Mouse (Mus musculus): ENCODE measurements at regions not wholly inside any gene's neighbourhood (a gene's known extent, or its start where the extent isn't known, plus 50 kb on each side); places are given as distances from the start of the nearest gene placed in this dataset.

DNA sequence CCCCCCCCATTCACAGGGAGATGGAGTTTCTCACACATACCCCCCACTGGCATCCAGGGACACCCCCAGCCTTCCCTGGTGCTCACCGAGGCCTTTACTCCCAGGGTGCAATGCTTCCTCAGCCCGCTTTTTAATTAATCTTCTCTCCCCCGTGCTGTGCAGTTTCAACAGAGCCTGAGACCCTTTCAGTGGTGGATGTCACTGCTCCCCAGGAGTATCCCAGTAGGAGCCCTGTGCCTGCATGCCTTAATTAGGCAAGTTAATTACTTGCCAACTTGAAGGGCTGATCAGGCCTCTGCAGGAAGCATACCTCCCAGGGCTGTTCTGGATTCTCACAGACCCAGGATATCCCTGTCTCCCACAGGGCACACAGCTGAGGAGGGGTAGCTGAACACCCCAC lies 99.7 kb downstream of the Nptx2 start:
- no peak for DNase-seq
- H3K36me3 ChIP-seq (replicated peaks; ENCODE audit: insufficient read depth, low read length), result no peaks in the 10 kb centered on the region
- H3K4me3 ChIP-seq (ENCODE audit: low read depth, low read length), result no peak overlapping the region
- TF ChIP-seq EP300 (IDR thresholded peaks at IDR 0.05; ENCODE audit: low read depth), result no peak
- no peak for TF ChIP-seq CTCF (IDR thresholded peaks at IDR 0.05; ENCODE audit: low read depth)
- H3K4me1 ChIP-seq (ENCODE audit: insufficient read depth), result no peaks in the 10 kb centered on the region
- H3K27me3 ChIP-seq (ENCODE audit: insufficient read depth, low read length), result no peaks in the 10 kb centered on the region
- no peak overlapping the region for H3K9ac ChIP-seq (replicated peaks)
- 36% methylated on average over 3 of the region's 3 CpGs for WGBS (ENCODE audit: insufficient replicate concordance)
- no peak for ATAC-seq
- no peak overlapping the region for H3K4me2 ChIP-seq (ENCODE audit: low read depth, low read length)
- no peaks in the 10 kb centered on the region for H3K9me3 ChIP-seq (ENCODE audit: low read length)
- H3K27ac ChIP-seq (ENCODE audit: low read depth), result no peak overlapping the region

- TF ChIP-seq CTCF (IDR thresholded peaks at IDR 0.05; ENCODE audit: low read depth) (no peak), EP300 (IDR thresholded peaks at IDR 0.05; ENCODE audit: low read depth) (no peak)
- Histone ChIP-seq H3K4me1 (ENCODE audit: insufficient read depth) (no peaks in the 10 kb centered on the region), H3K4me3 (ENCODE audit: low read depth, low read length) (no peak overlapping the region), H3K27ac (ENCODE audit: low read depth) (no peak overlapping the region), H3K9ac (replicated peaks) (no peak overlapping the region), H3K9me3 (ENCODE audit: low read length) (no peaks in the 10 kb centered on the region), H3K27me3 (ENCODE audit: insufficient read depth, low read length) (no peaks in the 10 kb centered on the region), H3K36me3 (replicated peaks; ENCODE audit: insufficient read depth, low read length) (no peaks in the 10 kb centered on the region), H3K4me2 (ENCODE audit: low read depth, low read length) (no peak overlapping the region)
- WGBS (ENCODE audit: insufficient replicate concordance), result 77% methylated on average over 12 of the region's 12 CpGs
- no peak for DNase-seq
- ATAC-seq, result no peak
Measured at GRCm38 (mm10) chr5:144647311-144648104, 101.8 kb downstream of the Nptx2 start.

GRCm38 (mm10) chr5:144652231-144652630 lies 106.5 kb downstream of the Nptx2 start:
- no peak for ATAC-seq
- no peak for DNase-seq
- no peak for TF ChIP-seq CTCF (IDR thresholded peaks at IDR 0.05; ENCODE audit: low read depth)
- no peak for TF ChIP-seq EP300 (IDR thresholded peaks at IDR 0.05; ENCODE audit: low read depth)
- H3K9me3 ChIP-seq (ENCODE audit: low read length), result no peaks in the 10 kb centered on the region
- H3K4me2 ChIP-seq (ENCODE audit: low read depth, low read length), result no peak overlapping the region
- no peaks in the 10 kb centered on the region for H3K36me3 ChIP-seq (replicated peaks; ENCODE audit: insufficient read depth, low read length)
- H3K9ac ChIP-seq (replicated peaks), result no peak overlapping the region
- no peaks in the 10 kb centered on the region for H3K4me1 ChIP-seq (ENCODE audit: insufficient read depth)
- no peak overlapping the region for H3K4me3 ChIP-seq (ENCODE audit: low read depth, low read length)
- no peaks in the 10 kb centered on the region for H3K27me3 ChIP-seq (ENCODE audit: insufficient read depth, low read length)
- 36% methylated on average over 5 of the region's 5 CpGs for WGBS (ENCODE audit: insufficient replicate concordance)
- no peak overlapping the region for H3K27ac ChIP-seq (ENCODE audit: low read depth)

- no peak overlapping the region for H3K4me3 ChIP-seq (ENCODE audit: low read depth, low read length)
- ATAC-seq (no peak), DNase-seq (no peak)
- no peak overlapping the region for H3K27ac ChIP-seq (ENCODE audit: low read depth)
- 60% methylated on average over 3 of the region's 3 CpGs for WGBS (ENCODE audit: insufficient replicate concordance)
- no peaks in the 10 kb centered on the region; the same call in 1 of the 2 replicates for H3K9me3 ChIP-seq (ENCODE audit: low read length)
- H3K4me1 ChIP-seq (ENCODE audit: insufficient read depth), result no peaks in the 10 kb centered on the region
- no peak overlapping the region for H3K9ac ChIP-seq (replicated peaks)
- no peaks in the 10 kb centered on the region for H3K36me3 ChIP-seq (replicated peaks; ENCODE audit: insufficient read depth, low read length)
- TF ChIP-seq EP300 (IDR thresholded peaks at IDR 0.05; ENCODE audit: low read depth) (no peak), CTCF (IDR thresholded peaks at IDR 0.05; ENCODE audit: low read depth) (no peak)
- H3K27me3 ChIP-seq (ENCODE audit: insufficient read depth, low read length), result no peaks in the 10 kb centered on the region
- H3K4me2 ChIP-seq (ENCODE audit: low read depth, low read length), result no peak overlapping the region
Measured at GRCm38 (mm10) chr5:144662031-144662430, 99.6 kb downstream of the Tmem130 start.

- no peaks in the 10 kb centered on the region for H3K4me1 ChIP-seq (ENCODE audit: insufficient read depth)
- TF ChIP-seq CTCF (IDR thresholded peaks at IDR 0.05; ENCODE audit: low read depth), result no peak
- TF ChIP-seq EP300 (IDR thresholded peaks at IDR 0.05; ENCODE audit: low read depth), result no peak
- no peak overlapping the region for H3K4me2 ChIP-seq (ENCODE audit: low read depth, low read length)
- 75% methylated on average over 9 of the region's 9 CpGs for WGBS (ENCODE audit: insufficient replicate concordance)
- no peak overlapping the region for H3K27ac ChIP-seq (ENCODE audit: low read depth)
- H3K4me3 ChIP-seq (ENCODE audit: low read depth, low read length), result no peak overlapping the region
- no peak for DNase-seq
- no peaks in the 10 kb centered on the region for H3K36me3 ChIP-seq (replicated peaks; ENCODE audit: insufficient read depth, low read length)
- no peaks in the 10 kb centered on the region; the same call in 1 of the 2 replicates for H3K9me3 ChIP-seq (ENCODE audit: low read length)
- H3K27me3 ChIP-seq (ENCODE audit: insufficient read depth, low read length), result no peaks in the 10 kb centered on the region
- no peak for ATAC-seq
- H3K9ac ChIP-seq (replicated peaks), result no peak overlapping the region
Measured at GRCm38 (mm10) chr5:144663981-144664380, 97.6 kb downstream of the Tmem130 start.

GRCm38 (mm10) chr5:144664571-144665295 lies 96.9 kb downstream of the Tmem130 start:
- WGBS (ENCODE audit: insufficient replicate concordance), result 84% methylated on average over 10 of the region's 10 CpGs
- Histone ChIP-seq H3K9me3 (ENCODE audit: low read length) (no peaks in the 10 kb centered on the region; the same call in 1 of the 2 replicates), H3K27ac (ENCODE audit: low read depth) (no peak overlapping the region), H3K9ac (replicated peaks) (no peak overlapping the region), H3K4me2 (ENCODE audit: low read depth, low read length) (no peak overlapping the region), H3K4me3 (ENCODE audit: low read depth, low read length) (no peak overlapping the region), H3K27me3 (ENCODE audit: insufficient read depth, low read length) (no peaks in the 10 kb centered on the region), H3K36me3 (replicated peaks; ENCODE audit: insufficient read depth, low read length) (no peaks in the 10 kb centered on the region), H3K4me1 (ENCODE audit: insufficient read depth) (no peaks in the 10 kb centered on the region)
- DNase-seq (no peak), ATAC-seq (no peak)
- no peak for TF ChIP-seq EP300 (IDR thresholded peaks at IDR 0.05; ENCODE audit: low read depth)
- no peak for TF ChIP-seq CTCF (IDR thresholded peaks at IDR 0.05; ENCODE audit: low read depth)
